Mouse (Mus musculus) intestine, embryonic 16.5 days (tissue): ENCODE data around the gene Lrmda. TPM values are rescaled to one million over a fixed set of nuclear protein-coding genes. Genes with fewer than 3 reads are reported as not detected.

Experiments
- ATAC-seq: fragments of 200-750 bp; cut with Nextera tagmentation; 2 replicates; pipeline ENCODE4 v1.8.0; 2017; ENCODE audit warnings: moderate TSS enrichment, moderate library complexity
- H3K27ac ChIP-seq: fragments of 300-500 bp; sonication (generic); 2 replicates; pipeline ENCODE4 v1.5.1; 2014; ENCODE audit warnings: mild to moderate bottlenecking, low read length
- H3K27me3 ChIP-seq: fragments of 300-500 bp; sonication (generic); replicated peaks from 2 replicates; pipeline ENCODE4 v1.6.1; 2014; ENCODE audit warnings: low read length, control low read depth, mixed read lengths; ENCODE audit not compliant: control insufficient read depth, insufficient read depth
- H3K36me3 ChIP-seq: fragments of 300-500 bp; sonication (generic); 2 replicates; pipeline ENCODE4 v1.6.1; 2014; ENCODE audit warnings: low read length, control low read depth; ENCODE audit not compliant: control insufficient read depth, insufficient read depth
- H3K4me1 ChIP-seq: fragments of 300-500 bp; sonication (generic); 2 replicates; pipeline ENCODE4 v1.6.1; 2014; ENCODE audit warnings: low read length, control low read depth, mixed read lengths; ENCODE audit not compliant: control insufficient read depth, insufficient read depth
- H3K4me2 ChIP-seq: fragments of 300-500 bp; sonication (generic); 2 replicates; pipeline ENCODE4 v1.6.1; 2014; ENCODE audit warnings: low read depth, low read length, control low read depth
- H3K4me3 ChIP-seq: fragments of 300-500 bp; sonication (generic); 2 replicates; pipeline ENCODE4 v1.5.1; 2014; ENCODE audit warnings: mild to moderate bottlenecking, low read length
- H3K9ac ChIP-seq: fragments of 300-500 bp; sonication (generic); 2 replicates; pipeline ENCODE4 v1.6.1; 2014; ENCODE audit warnings: low read depth, low read length
- H3K9me3 ChIP-seq: fragments of 300-500 bp; sonication (generic); 2 replicates; pipeline ENCODE4 v1.6.1; 2016; ENCODE audit warnings: low read length, control low read depth; ENCODE audit not compliant: control insufficient read depth
- WGBS: fragments of 180-500 bp; shearing (Covaris S2); extraction: QIAGEN DNeasy Blood & Tissue Kit; methylation state at CpG from one replicate; pipeline ENCODE4 v1.1.7; 2014; 5-methylcytosine and 5-hydroxymethylcytosine counted together
- polyA plus RNA-seq: library from polyadenylated mRNA; unstranded; fragments of >200 nt; fragmentation: Nextera tagmentation; extraction: Ambion mirVana; gene quantifications from 2 replicates; pipeline ENCODE4 v1.2.1, GENCODE M21; 2015

Gene Lrmda
- polyA plus RNA-seq, 1 experiment from 2014 or later: 0.53 TPM

DNA sequence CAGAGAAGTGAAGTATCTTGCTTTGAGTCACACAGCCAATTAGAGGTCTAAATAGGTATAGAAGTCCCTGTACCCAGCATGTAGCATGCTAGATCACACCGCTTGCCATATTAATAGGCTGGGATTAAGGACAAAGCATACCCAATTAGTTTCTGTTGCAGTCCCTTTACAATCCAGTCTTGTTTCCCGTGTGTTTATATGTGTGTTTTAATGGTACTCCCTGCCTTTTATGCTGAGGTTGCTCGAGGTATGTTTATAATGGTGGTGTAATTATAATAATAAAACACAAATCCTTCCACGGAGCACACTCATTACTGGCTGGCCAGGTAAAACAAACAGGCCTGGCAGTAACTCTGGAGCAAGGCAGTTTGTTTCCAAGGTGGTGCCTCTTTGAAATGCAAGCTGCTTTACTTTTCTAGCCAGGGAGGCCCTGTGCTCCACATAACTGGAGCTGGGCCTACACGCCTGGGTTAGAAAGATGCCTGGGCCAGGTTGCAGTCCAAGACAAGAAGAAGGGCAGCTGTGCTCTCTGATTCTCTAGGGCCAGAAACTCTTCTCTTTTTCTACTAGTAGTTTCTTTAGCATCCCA lies 422.4 kb downstream of the Lrmda start:
- WGBS: 64% methylated on average over 5 of the region's 5 CpGs
- Histone ChIP-seq H3K4me1 (no peaks in the 10 kb centered on the region), H3K36me3 (no peaks in the 10 kb centered on the region), H3K27me3 (0 out of 2 replicates have a peak, but pooled peaks cover 2% of the 10 kb centered on the region), H3K4me3 (no peak overlapping the region), H3K9me3 (no peaks in the 10 kb centered on the region), H3K4me2 (no peak overlapping the region), H3K27ac (no peak overlapping the region), H3K9ac (no peak overlapping the region)
- ATAC-seq: no peak

DNA sequence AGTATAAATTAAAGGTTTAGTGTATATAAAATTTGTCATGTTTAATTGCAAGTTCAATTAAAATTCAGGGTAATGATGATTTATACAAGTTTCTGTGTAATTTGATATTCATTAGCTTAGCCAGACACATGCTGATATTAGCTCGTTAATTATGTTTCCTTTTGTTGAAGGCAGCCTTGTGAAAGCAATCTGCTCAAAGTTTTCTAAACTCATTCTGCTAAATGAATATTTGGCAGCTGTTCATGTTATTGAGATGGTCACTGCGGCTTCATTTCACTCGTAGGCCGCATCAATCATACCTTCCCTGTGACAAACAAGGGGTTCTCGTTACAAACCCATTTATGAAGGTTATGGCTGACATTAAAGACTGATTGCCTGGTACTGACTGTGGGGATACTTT lies 423.2 kb downstream of the Lrmda start:
- H3K27me3 ChIP-seq: 0 out of 2 replicates have a peak, but pooled peaks cover 2% of the 10 kb centered on the region

DNA sequence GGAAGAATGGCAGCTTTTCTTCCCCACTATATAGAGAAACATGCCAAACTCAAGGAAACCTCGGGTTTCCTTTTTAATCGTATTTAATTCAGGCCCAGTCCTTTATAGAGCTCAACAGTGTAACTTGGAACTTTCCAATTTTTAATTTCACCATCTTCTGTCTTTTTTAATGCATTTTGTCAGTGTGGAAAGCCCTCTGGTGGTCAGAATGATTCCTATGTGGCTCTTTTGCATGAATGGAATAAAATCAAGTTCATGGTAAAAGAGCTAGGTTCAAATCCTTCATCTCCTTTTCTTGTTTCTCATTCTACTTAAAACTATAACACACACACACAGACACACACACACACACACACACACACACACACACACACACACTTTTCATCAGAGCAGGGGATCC lies 425.0 kb downstream of the Lrmda start:
- WGBS: 84% methylated on average over 2 of the region's 2 CpGs

More for the DNA sequence above, 423.2 kb downstream of the Lrmda start:
- Histone ChIP-seq H3K4me3 (no peak overlapping the region), H3K4me2 (no peak overlapping the region), H3K9me3 (no peaks in the 10 kb centered on the region), H3K4me1 (no peaks in the 10 kb centered on the region), H3K9ac (no peak overlapping the region), H3K27ac (no peak overlapping the region), H3K36me3 (no peaks in the 10 kb centered on the region)
- no peak for ATAC-seq
- 70% methylated on average over 5 of the region's 5 CpGs for WGBS

DNA sequence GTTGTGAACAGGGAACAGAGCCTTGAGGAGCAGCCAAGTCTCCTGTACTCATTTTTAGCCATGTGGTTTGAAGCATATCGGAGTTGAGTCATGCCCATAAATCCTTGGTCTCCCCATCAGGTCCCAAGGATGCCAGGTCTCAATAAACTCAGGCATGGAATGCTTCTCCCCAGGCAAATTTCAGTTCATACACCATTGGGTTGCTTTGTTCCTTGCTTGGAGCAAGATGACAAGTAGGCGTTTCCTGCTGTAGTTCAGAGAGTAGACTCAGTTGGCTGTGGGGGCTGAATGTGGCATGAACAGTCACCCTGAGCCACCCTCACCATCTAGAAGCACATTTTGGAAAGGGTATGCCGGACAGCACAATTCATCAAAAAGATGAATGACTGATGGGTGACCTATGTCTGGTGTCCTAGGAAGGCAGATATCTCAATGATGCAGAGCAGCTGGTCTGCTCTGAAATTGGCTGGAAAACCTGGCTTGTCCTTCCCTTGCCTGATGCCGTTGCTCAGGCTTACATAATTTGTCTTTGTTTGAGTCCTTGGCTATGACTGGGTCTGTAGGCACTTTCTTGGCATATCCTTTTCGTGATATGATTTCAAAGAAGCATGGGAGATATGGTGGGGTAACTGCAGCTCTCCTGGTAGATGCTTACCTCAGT lies 425.8 kb downstream of the Lrmda start:
- ATAC-seq: no peak
- Histone ChIP-seq H3K4me2 (no peak overlapping the region), H3K36me3 (no peaks in the 10 kb centered on the region), H3K27ac (no peak overlapping the region), H3K9ac (no peak overlapping the region), H3K4me3 (no peak overlapping the region), H3K9me3 (no peaks in the 10 kb centered on the region), H3K27me3 (0 out of 2 replicates have a peak, but pooled peaks cover 2% of the 10 kb centered on the region), H3K4me1 (no peaks in the 10 kb centered on the region)
- WGBS: 81% methylated on average over 5 of the region's 5 CpGs

More for the DNA sequence above, 425.0 kb downstream of the Lrmda start:
- ATAC-seq: no peak
- Histone ChIP-seq H3K9me3 (no peaks in the 10 kb centered on the region), H3K36me3 (no peaks in the 10 kb centered on the region), H3K27me3 (0 out of 2 replicates have a peak, but pooled peaks cover 2% of the 10 kb centered on the region), H3K4me3 (no peak overlapping the region), H3K4me1 (no peaks in the 10 kb centered on the region), H3K9ac (no peak overlapping the region), H3K27ac (no peak overlapping the region), H3K4me2 (no peak overlapping the region)

DNA sequence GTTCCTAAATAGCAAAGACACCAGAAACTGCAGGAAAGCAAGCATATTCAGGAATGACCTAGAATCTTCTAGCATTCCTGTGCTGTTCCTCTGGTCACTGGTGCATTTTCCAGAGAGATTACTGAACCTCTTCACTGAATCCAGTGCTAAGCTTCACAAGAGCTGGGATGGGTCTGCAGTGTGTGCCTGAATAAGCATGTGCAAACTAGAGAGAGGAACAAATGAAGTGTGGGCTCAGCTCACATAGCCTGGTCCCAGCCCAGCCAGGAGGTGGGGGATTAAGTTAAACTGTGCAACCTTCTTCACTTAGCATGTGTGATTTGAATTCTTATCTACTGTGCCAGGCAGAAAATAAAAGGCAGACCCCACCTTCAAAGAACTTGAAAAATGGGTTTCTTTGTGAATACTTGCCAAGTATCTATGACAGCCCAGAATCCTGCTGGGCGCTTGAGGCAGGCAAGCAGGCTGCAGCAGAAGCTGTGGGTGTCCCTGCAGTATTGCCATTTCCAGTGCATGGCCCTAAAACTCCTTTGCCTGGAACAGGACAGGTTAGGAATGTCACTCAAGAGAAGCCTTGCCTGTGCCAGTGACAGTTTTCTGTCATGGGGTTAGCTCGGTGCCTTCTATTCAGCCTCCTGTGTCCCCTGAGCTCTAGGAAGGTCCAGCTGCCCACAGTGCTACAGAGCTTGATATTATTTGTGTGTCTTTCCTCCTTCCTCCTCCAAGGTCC lies 426.5 kb downstream of the Lrmda start:
- 0 out of 2 replicates have a peak, but pooled peaks cover 2% of the 10 kb centered on the region for H3K27me3 ChIP-seq
- no peak overlapping the region for H3K4me3 ChIP-seq
- H3K9me3 ChIP-seq: no peaks in the 10 kb centered on the region
- H3K4me2 ChIP-seq: no peak overlapping the region
- ATAC-seq: no peak
- H3K4me1 ChIP-seq: no peaks in the 10 kb centered on the region
- H3K27ac ChIP-seq: no peak overlapping the region
- H3K36me3 ChIP-seq: no peaks in the 10 kb centered on the region
- 89% methylated on average over 2 of the region's 2 CpGs for WGBS
- H3K9ac ChIP-seq: no peak overlapping the region

DNA sequence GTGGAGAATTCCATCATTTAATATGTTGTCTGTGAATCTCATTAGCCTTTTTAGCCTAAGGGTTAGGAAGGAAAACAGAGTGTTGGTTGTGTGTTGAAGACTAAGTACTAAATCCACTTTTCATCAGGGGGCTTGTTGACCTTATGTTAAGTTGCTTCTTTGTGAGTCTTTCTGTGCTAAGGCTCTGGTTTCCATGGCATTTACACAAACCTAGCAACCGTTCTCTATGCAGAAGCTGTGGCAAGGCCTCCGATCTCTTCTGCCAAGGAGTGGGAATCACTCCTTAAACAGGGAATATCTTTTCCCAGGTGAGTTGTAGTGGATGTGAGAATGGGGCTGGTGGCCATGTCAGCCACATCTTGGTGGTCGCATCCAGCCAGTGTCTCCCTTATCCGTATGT lies 432.1 kb downstream of the Lrmda start:
- ATAC-seq: no peak
- H3K9ac ChIP-seq: no peak overlapping the region
- no peaks in the 10 kb centered on the region for H3K36me3 ChIP-seq
- no peaks in the 10 kb centered on the region for H3K27me3 ChIP-seq
- no peak overlapping the region for H3K27ac ChIP-seq
- WGBS: 90% methylated on average over 4 of the region's 4 CpGs
- no peaks in the 10 kb centered on the region for H3K4me1 ChIP-seq
- H3K4me3 ChIP-seq: no peak overlapping the region
- no peaks in the 10 kb centered on the region for H3K9me3 ChIP-seq
- H3K4me2 ChIP-seq: no peak overlapping the region

DNA sequence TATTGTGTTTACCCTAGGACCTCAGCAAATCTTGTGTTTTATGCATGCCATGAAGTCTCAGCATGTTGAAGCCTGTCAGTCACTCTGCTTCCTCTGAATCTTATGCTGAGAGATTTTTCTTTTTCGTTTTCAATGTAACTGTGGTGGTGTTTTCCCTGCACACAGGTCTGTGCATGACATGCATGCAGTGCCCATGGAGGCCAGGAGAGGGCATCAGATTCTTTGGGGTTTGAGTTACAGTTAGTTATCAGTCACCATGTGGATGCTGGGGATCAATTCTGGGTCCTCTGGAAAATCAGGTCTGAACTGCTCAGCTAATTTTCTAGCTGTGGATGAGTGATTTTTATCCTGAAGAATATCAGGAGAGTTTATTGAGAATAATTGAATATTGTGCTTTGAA lies 444.8 kb downstream of the Lrmda start:
- Histone ChIP-seq H3K36me3 (no peaks in the 10 kb centered on the region), H3K9me3 (no peaks in the 10 kb centered on the region), H3K9ac (no peak overlapping the region), H3K4me1 (no peaks in the 10 kb centered on the region), H3K4me2 (no peak overlapping the region), H3K4me3 (no peak overlapping the region), H3K27ac (no peak overlapping the region), H3K27me3 (no peaks in the 10 kb centered on the region)
- ATAC-seq: no peak
- WGBS: 91% methylated on average over 1 of the region's 1 CpGs

DNA sequence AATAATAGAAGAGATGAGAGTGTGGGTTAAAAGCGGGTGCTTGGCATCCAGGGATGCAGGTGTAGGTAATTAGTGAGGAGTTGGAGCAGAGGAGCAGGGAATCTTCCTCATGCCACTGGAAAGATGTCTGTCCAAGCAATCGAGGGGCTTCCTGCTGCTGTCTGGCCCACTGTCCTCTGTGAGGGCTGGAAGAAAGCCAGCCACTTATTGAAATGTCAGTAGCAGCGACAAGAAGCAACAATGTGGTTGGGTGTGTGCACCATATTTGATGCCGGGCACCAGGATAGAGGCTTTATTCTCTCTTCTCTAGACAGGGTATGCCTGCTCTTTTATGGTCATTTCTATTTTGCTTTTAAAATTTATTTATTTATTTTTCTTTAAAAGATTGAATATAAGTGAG lies 451.5 kb downstream of the Lrmda start:
- Histone ChIP-seq H3K4me2 (no peak overlapping the region), H3K36me3 (no peaks in the 10 kb centered on the region), H3K27ac (no peak overlapping the region), H3K4me1 (no peaks in the 10 kb centered on the region), H3K27me3 (no peaks in the 10 kb centered on the region), H3K4me3 (no peak overlapping the region), H3K9me3 (no peaks in the 10 kb centered on the region), H3K9ac (no peak overlapping the region)
- no peak for ATAC-seq
- WGBS: 75% methylated on average over 4 of the region's 4 CpGs

DNA sequence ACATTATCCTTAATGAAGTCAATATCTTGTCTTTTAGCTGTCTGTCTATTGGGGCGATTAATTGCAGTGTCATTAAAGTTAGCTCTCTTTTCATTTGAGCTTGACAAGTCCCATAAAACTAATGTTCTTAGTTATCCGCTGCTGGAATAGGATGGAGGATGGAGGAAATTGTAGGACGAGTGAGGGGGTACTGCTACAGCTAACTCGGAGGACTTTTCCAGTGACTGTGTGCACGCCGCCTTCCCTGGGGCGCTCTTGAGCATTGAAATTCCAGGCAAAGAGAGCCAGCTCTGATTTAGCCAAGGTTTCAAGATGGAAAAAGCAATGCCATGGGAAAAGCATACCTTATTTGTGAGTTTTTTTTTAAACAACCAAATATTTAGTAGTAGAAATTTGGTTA lies 453.9 kb downstream of the Lrmda start:
- no peaks in the 10 kb centered on the region for H3K36me3 ChIP-seq
- H3K27ac ChIP-seq: no peak overlapping the region
- no peak overlapping the region for H3K9ac ChIP-seq
- no peaks in the 10 kb centered on the region for H3K9me3 ChIP-seq
- no peaks in the 10 kb centered on the region for H3K4me1 ChIP-seq
- no peak overlapping the region for H3K4me2 ChIP-seq
- no peak for ATAC-seq
- H3K27me3 ChIP-seq: no peaks in the 10 kb centered on the region
- WGBS: 70% methylated on average over 7 of the region's 7 CpGs
- H3K4me3 ChIP-seq: no peak overlapping the region
